Mouse (Mus musculus) small intestine, adult 2 months (tissue): ENCODE results near the gene Sebox. TPM values are rescaled to one million over a fixed set of nuclear protein-coding genes. Genes with fewer than 3 reads are reported as not detected.

Source experiments
- H3K27ac ChIP-seq: fragments of 200-500 bp; 2 replicates; pipeline ENCODE4 v1.5.1; 2012; ENCODE audit warnings: low read depth, low read length, control low read depth, inconsistent platforms; ENCODE audit not compliant: insufficient read depth
- H3K27me3 ChIP-seq: fragments of 200-500 bp; 2 replicates; pipeline ENCODE4 v1.6.1; 2012; ENCODE audit warnings: mild to moderate bottlenecking, moderate library complexity, low read length, inconsistent platforms; ENCODE audit not compliant: control insufficient read depth, insufficient read depth
- H3K36me3 ChIP-seq: fragments of 200-500 bp; 2 replicates; pipeline ENCODE4 v1.6.1; 2012; ENCODE audit warnings: mild to moderate bottlenecking, low read length, control low read depth, inconsistent platforms; ENCODE audit not compliant: control insufficient read depth, insufficient read depth
- H3K4me1 ChIP-seq: fragments of 200-500 bp; 2 replicates; pipeline ENCODE4 v1.6.1; 2012; ENCODE audit warnings: low read length, inconsistent platforms, mixed read lengths; ENCODE audit not compliant: control insufficient read depth, insufficient read depth, insufficient read length
- H3K4me3 ChIP-seq: fragments of 200-500 bp; 2 replicates; pipeline ENCODE4 v1.5.1; 2012; ENCODE audit warnings: low read depth, mild to moderate bottlenecking, control low read depth, inconsistent platforms, low read length, moderate library complexity
- CTCF ChIP-seq: fragments of 200-500 bp; IDR thresholded peaks from 2 replicates; pipeline ENCODE4 v1.5.1; 2012; ENCODE audit warnings: low read depth, mild to moderate bottlenecking, control low read depth, inconsistent platforms, low read length, moderate library complexity, mixed read lengths; ENCODE audit not compliant: insufficient replicate concordance, insufficient read length; ENCODE audit errors: extremely low read depth
- POLR2A ChIP-seq: fragments of 200-500 bp; IDR thresholded peaks from 2 replicates; pipeline ENCODE4 v1.6.1; 2012; ENCODE audit warnings: low read depth, mild to moderate bottlenecking, control low read depth, inconsistent platforms, low read length, moderate library complexity
- WGBS: fragments of 180-500 bp; shearing (Covaris S2); methylation state at CpG from one replicate; pipeline ENCODE4 v1.1.7; 2018; 5-methylcytosine and 5-hydroxymethylcytosine counted together
- polyA plus RNA-seq: library from polyadenylated mRNA; depleted of rRNA; stranded (reverse); fragments of >200 nt; gene quantifications from 2 replicates; pipeline ENCODE4 v1.2.3, GENCODE M21; 2012; rRNA removed

The Sebox gene
- polyA plus RNA-seq, 1 experiment: not detected

- no peaks in the 10 kb centered on the region for H3K27me3 ChIP-seq
- TF ChIP-seq POLR2A (no peak), CTCF (no peak)
- H3K27ac ChIP-seq: peak overlapping the region; percentile 63
- H3K4me1 ChIP-seq: peaks cover 25% of the 10 kb centered on the region
- H3K36me3 ChIP-seq: 0 out of 2 replicates have a peak, but pooled peaks cover under 1% of the 10 kb centered on the region
- WGBS: 6% methylated on average over 5 of the region's 5 CpGs
- H3K4me3 ChIP-seq: peak overlapping the region; percentile 80
Measured at GRCm38 (mm10) chr11:78549491-78549987, 46.3 kb downstream of the Sebox start.

GRCm38 (mm10) chr11:78550168-78551058, 47.2 kb downstream of the Sebox start, which contains the start of gene Tmem97:
Tmem97 (minus strand) TSS chr11:78550777.
- under 1% methylated on average over 60 of the region's 60 CpGs for WGBS
- TF ChIP-seq CTCF (peak; percentile 17; the same call in 1 of the 2 replicates), POLR2A (peak; percentile 64)
- no peaks in the 10 kb centered on the region for H3K27me3 ChIP-seq

GRCm38 (mm10) chr11:78551059-78551398, 47.8 kb downstream of the Sebox start:
- Histone ChIP-seq H3K27ac (peak overlapping the region; percentile 18; the same call in 1 of the 2 replicates), H3K4me1 (peaks cover 34% of the 10 kb centered on the region; the same call in 1 of the 2 replicates), H3K27me3 (no peaks in the 10 kb centered on the region), H3K36me3 (no peaks in the 10 kb centered on the region), H3K4me3 (peak overlapping the region; percentile 80)
- WGBS: 23% methylated on average over 6 of the region's 6 CpGs
- TF ChIP-seq CTCF: no peak
- no peak for TF ChIP-seq POLR2A

More at GRCm38 (mm10) chr11:78550168-78551058, 47.2 kb downstream of the Sebox start, which contains the start of gene Tmem97:
- H3K27ac ChIP-seq: peak within 1 kb of the TSS; percentile 63
- H3K4me1 ChIP-seq: peaks cover 30% of the 10 kb centered on the region; the same call in 1 of the 2 replicates
- H3K36me3 ChIP-seq: no peaks in the 10 kb centered on the region
- H3K4me3 ChIP-seq: peak within 1 kb of the TSS; percentile 80

Other genes starting within 250 kb of the Sebox start
- gene 2610507B11Rik, start 241.7 kb upstream of the Sebox start, polyA plus RNA-seq: 38.2 and 51.7 TPM in 2 replicates
- gene BC030499, start 212.6 kb upstream of the Sebox start, polyA plus RNA-seq: 0.14 and 0.18 TPM in 2 replicates
- 5.1 and 7.5 TPM in 2 replicates for gene Spag5, start 201.9 kb upstream of the Sebox start, polyA plus RNA-seq
- gene Aldoc, start 180.5 kb upstream of the Sebox start, polyA plus RNA-seq: 8.8 and 11.7 TPM in 2 replicates
- gene Pigs, start 175.0 kb upstream of the Sebox start, polyA plus RNA-seq: 47.6 and 70.8 TPM in 2 replicates
- gene Unc119, start 160.0 kb upstream of the Sebox start, polyA plus RNA-seq: 12.7 and 13.3 TPM in 2 replicates
- gene Foxn1, start 116.9 kb upstream of the Sebox start, polyA plus RNA-seq: 0.06 TPM in 1 of 2 replicates, not detected in the other
- 24.9 and 374 TPM in 2 replicates for gene Slc13a2, start 81.2 kb upstream of the Sebox start, polyA plus RNA-seq
- gene Slc46a1, start 37.8 kb upstream of the Sebox start, polyA plus RNA-seq: 117 and 341 TPM in 2 replicates
- gene Sarm1, start 5.7 kb upstream of the Sebox start, polyA plus RNA-seq: 0.43 and 0.60 TPM in 2 replicates
- 3.2 and 21.1 TPM in 2 replicates for gene Vtn, start 4.4 kb upstream of the Sebox start, polyA plus RNA-seq
- gene Tmem199, start 8.7 kb downstream of the Sebox start, polyA plus RNA-seq: 3.7 and 3.8 TPM in 2 replicates
- gene Poldip2, start 8.7 kb downstream of the Sebox start, polyA plus RNA-seq: 18.1 and 24.9 TPM in 2 replicates
- 31.3 and 64.5 TPM in 2 replicates for gene Tnfaip1, start 32.9 kb downstream of the Sebox start, polyA plus RNA-seq
- 114 and 137 TPM in 2 replicates for gene Ift20, start 32.9 kb downstream of the Sebox start, polyA plus RNA-seq
- 32.4 and 47.0 TPM in 2 replicates for gene Tmem97, start 47.3 kb downstream of the Sebox start, polyA plus RNA-seq
- 7.8 and 9.8 TPM in 2 replicates for gene Nlk, start 193.9 kb downstream of the Sebox start, polyA plus RNA-seq
- gene Ccnq, start 248.3 kb downstream of the Sebox start, polyA plus RNA-seq: 17.8 and 27.4 TPM in 2 replicates